Mouse (Mus musculus) adrenal gland, postnatal 4 days (tissue): ENCODE measurements around the gene Gm20792. TPM values are rescaled to one million over a fixed set of nuclear protein-coding genes. Genes with fewer than 3 reads are reported as not detected.
"Not testable (repeated sequence)": the region's sequence is repeated elsewhere in the genome, so short reads cannot be mapped to it uniquely, and the experiment has no call there.

Experiments
- DNase-seq, 2 experiments: peaks; one replicate each; pipeline ENCODE4 v3.0.0; 2021 to 2022; ENCODE audit warnings: low spot score in 2 of 2, mixed read lengths in 2 of 2
- long read RNA-seq, 2 experiments: library from polyadenylated mRNA; stranded (forward); transcript quantifications; one replicate each; pipeline ENCODE4 v2.0.0; 2021
- total RNA-seq, 2 experiments: library from RNA; stranded (reverse); gene quantifications; 2 replicates each; pipeline ENCODE4 v1.2.3; 2021

Gm20792 gene
- not detected for total RNA-seq
- long read RNA-seq, experiment 1, result 0 reads
- long read RNA-seq, experiment 2, result 0 reads

DNA sequence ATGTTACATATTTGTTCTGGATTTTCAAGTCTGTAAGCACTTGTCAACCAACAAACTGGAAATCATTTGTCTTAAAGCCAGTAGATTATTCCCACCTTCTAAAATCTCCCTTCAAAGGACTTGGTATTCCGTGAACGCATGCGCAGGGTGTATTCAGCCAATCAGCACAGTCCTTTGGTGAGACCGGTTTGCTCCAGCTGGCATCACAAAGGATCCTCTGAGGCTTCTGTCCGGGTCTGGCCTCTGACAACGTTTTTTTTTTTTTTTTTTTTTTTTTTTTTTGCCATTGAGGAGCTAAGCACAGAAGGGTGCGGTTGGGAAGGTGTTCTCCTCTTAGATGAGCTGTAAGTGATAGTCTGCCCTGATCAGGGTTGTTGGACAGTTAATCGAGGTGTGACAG is at the start of gene Gm20792:
Gene Gm20792 (plus strand): TSS at position 301 of the 400 bp plus-strand sequence.
- DNase-seq, result not testable (repeated sequence)
